In the genomic region with DNA sequence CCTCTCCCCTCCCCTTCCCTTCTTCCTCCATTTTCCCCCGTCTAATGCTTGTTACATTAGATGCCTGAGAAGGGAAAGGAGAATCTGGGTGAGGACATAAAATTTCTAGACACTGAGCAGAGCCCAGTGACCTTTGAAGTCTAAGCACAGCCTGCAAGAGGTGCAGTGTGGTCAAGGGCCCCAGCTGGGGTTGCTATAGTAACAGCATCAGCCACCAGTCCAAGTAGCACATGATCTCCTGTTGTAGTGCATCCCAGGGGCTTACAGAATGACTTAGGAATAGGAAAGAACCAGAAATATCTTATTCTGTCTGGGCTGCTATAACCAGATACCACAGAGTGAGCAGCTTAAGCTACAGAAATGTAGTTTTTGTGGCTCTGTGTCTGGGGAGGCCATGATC, we compare ENCODE assay signal across 24 mouse cellular contexts. TPM values are rescaled to one million over a fixed set of nuclear protein-coding genes. Genes with fewer than 3 reads are reported as not detected.
DNase-seq lines count a peak whose midpoint lies in the region; ATAC-seq and TF ChIP-seq lines count a peak whose summit lies in the region.
"Had no signal": no experiment of that assay in that cellular context is flagged by ENCODE, and none has a peak within 500 bp of the region (broad histone marks: within the 10 kb centered on the region; RNA-seq: fewer than 3 reads in every experiment).

No protein-coding gene starts in this region.

- TF ChIP-seq EP300 in liver, postnatal 0 days (IDR thresholded peaks at IDR 0.05; ENCODE audit: low read depth) = no peak

- no peaks in the 10 kb centered on the region for H3K36me3 ChIP-seq in hindbrain, postnatal 0 days (ENCODE audit: insufficient read depth, low read length)
- H3K36me3 ChIP-seq in hindbrain, embryonic 13.5 days = no peaks in the 10 kb centered on the region
- no peaks in the 10 kb centered on the region for H3K36me3 ChIP-seq in midbrain, embryonic 16.5 days (ENCODE audit: control insufficient read depth, insufficient read depth, low read length)
- H3K36me3 ChIP-seq in liver, postnatal 0 days (replicated peaks; ENCODE audit: insufficient read depth, low read length) = peaks cover 5% of the 10 kb centered on the region; the same call in 1 of the 2 replicates
- H3K36me3 ChIP-seq: limb, embryonic 12.5 days had no signal

- TF ChIP-seq CTCF in hindbrain, postnatal 0 days (IDR thresholded peaks at IDR 0.05; ENCODE audit: low read depth) = no peak
- no peak for TF ChIP-seq CTCF in brain, embryonic 14.5 days (IDR thresholded peaks at IDR 0.05; ENCODE audit: borderline replicate concordance, extremely low read depth, insufficient read depth, insufficient read length)
- no peak for TF ChIP-seq CTCF in liver, postnatal 0 days (IDR thresholded peaks at IDR 0.05; ENCODE audit: low read depth)

- intact Hi-C loops in left cerebral cortex, postnatal 4 days (cut with DNase I) = loop anchor here (5.0 kb wide), 1 partner anchor 313 kb away; no protein-coding TSS in a partner anchor

- H3K4me2 ChIP-seq in hindbrain, postnatal 0 days (ENCODE audit: low read depth, low read length) = no peak overlapping the region
- H3K4me2 ChIP-seq in hindbrain, embryonic 13.5 days = no peak overlapping the region
- H3K4me2 ChIP-seq in midbrain, embryonic 16.5 days (ENCODE audit: low read length) = no peak overlapping the region
- no peak overlapping the region for H3K4me2 ChIP-seq in liver, postnatal 0 days (ENCODE audit: low read depth, low read length)
- H3K4me2 ChIP-seq: heart, embryonic 11.5 days; limb, embryonic 12.5 days had no signal

- H3K4me1 ChIP-seq in hindbrain, postnatal 0 days (ENCODE audit: insufficient read depth, low read length) = 0 out of 2 replicates have a peak, but pooled peaks cover 3% of the 10 kb centered on the region
- H3K4me1 ChIP-seq in hindbrain, embryonic 13.5 days (replicated peaks) = peaks cover 12% of the 10 kb centered on the region
- H3K4me1 ChIP-seq in midbrain, embryonic 16.5 days (ENCODE audit: control insufficient read depth, insufficient read depth, low read length) = peaks cover 7% of the 10 kb centered on the region
- H3K4me1 ChIP-seq in liver, postnatal 0 days (ENCODE audit: insufficient read depth) = no peaks in the 10 kb centered on the region

- no peaks in the 10 kb centered on the region for H3K27me3 ChIP-seq in hindbrain, postnatal 0 days (ENCODE audit: insufficient read depth, low read length)
- H3K27me3 ChIP-seq in hindbrain, embryonic 13.5 days = no peaks in the 10 kb centered on the region
- H3K27me3 ChIP-seq in midbrain, embryonic 16.5 days (ENCODE audit: control insufficient read depth, insufficient read depth, low read depth, low read length) = no peaks in the 10 kb centered on the region
- no peaks in the 10 kb centered on the region for H3K27me3 ChIP-seq in liver, postnatal 0 days (ENCODE audit: insufficient read depth, low read length)

- WGBS in hindbrain, postnatal 0 days = 33% methylated on average over 1 of the region's 1 CpGs
- 17% methylated on average over 1 of the region's 1 CpGs for WGBS in hindbrain, embryonic 13.5 days
- 43% methylated on average over 1 of the region's 1 CpGs for WGBS in midbrain, embryonic 16.5 days
- WGBS in liver, postnatal 0 days (ENCODE audit: insufficient replicate concordance) = 46% methylated on average over 1 of the region's 1 CpGs

- H3K9ac ChIP-seq in hindbrain, postnatal 0 days (replicated peaks; ENCODE audit: low read length) = no peak overlapping the region
- no peak overlapping the region for H3K9ac ChIP-seq in hindbrain, embryonic 13.5 days
- no peak overlapping the region for H3K9ac ChIP-seq in midbrain, embryonic 16.5 days (ENCODE audit: low read depth, low read length)
- no peak overlapping the region for H3K9ac ChIP-seq in liver, postnatal 0 days (replicated peaks)
- H3K9ac ChIP-seq: limb, embryonic 12.5 days; liver, embryonic 14.5 days had no signal

- TF ChIP-seq POLR2A in brain, embryonic 14.5 days (IDR thresholded peaks at IDR 0.05; ENCODE audit: borderline replicate concordance, extremely low read depth, insufficient read depth, insufficient read length, poor library complexity, severe bottlenecking) = no peak

- H3K9me3 ChIP-seq in hindbrain, postnatal 0 days (ENCODE audit: low read length) = no peaks in the 10 kb centered on the region
- no peaks in the 10 kb centered on the region for H3K9me3 ChIP-seq in hindbrain, embryonic 13.5 days
- H3K9me3 ChIP-seq in midbrain, embryonic 16.5 days (replicated peaks; ENCODE audit: control insufficient read depth, low read length, poor library complexity, severe bottlenecking) = no peaks in the 10 kb centered on the region
- no peaks in the 10 kb centered on the region for H3K9me3 ChIP-seq in liver, postnatal 0 days (ENCODE audit: low read length)
- H3K9me3 ChIP-seq: limb, embryonic 12.5 days; megakaryocyte, embryonic 14.5 days had no signal

- no peak overlapping the region for H3K4me3 ChIP-seq in hindbrain, postnatal 0 days (ENCODE audit: low read length)
- no peak overlapping the region for H3K4me3 ChIP-seq in hindbrain, embryonic 13.5 days
- no peak overlapping the region for H3K4me3 ChIP-seq in midbrain, embryonic 16.5 days (ENCODE audit: low read depth, low read length)
- no peak overlapping the region for H3K4me3 ChIP-seq in liver, postnatal 0 days (ENCODE audit: low read depth, low read length)
- H3K4me3 ChIP-seq: limb, embryonic 12.5 days; megakaryocyte, embryonic 14.5 days had no signal

- DNase-seq in hindbrain, postnatal 0 days (ENCODE audit: low spot score) = peak; percentile 35
- peak; percentile 68 for DNase-seq in brain, embryonic 14.5 days (ENCODE audit: low read depth)
- peak; percentile 22 for DNase-seq in mesoderm, embryonic 11.5 days (ENCODE audit: low read depth, low spot score)
- no peak for DNase-seq in left cerebral cortex, postnatal 4 days
- DNase-seq in liver, postnatal 0 days = no peak
- DNase-seq: cerebellum, adult 8-10 months; heart, postnatal 10 days; kidney, adult 11 months; kidney, postnatal 14 days; layer of hippocampus, adult 9-11 months; lung, postnatal 10 days; right cerebral cortex, postnatal 4 days had no signal

- 0 out of 2 replicates have a peak overlapping the region, but pooled peaks have one; percentile 16 for H3K27ac ChIP-seq in hindbrain, postnatal 0 days
- H3K27ac ChIP-seq in hindbrain, embryonic 13.5 days = no peak overlapping the region
- peak overlapping the region; percentile 60 for H3K27ac ChIP-seq in midbrain, embryonic 16.5 days (ENCODE audit: low read length)
- H3K27ac ChIP-seq in liver, postnatal 0 days (ENCODE audit: low read depth) = no peak overlapping the region
- H3K27ac ChIP-seq: limb, embryonic 12.5 days; liver, embryonic 14.5 days; stomach, postnatal 0 days had no signal

- peak; percentile 51; the same call in 1 of the 2 replicates for ATAC-seq in hindbrain, postnatal 0 days
- no peak for ATAC-seq in hindbrain, embryonic 13.5 days (ENCODE audit: low FRiP score)
- peak; percentile 80 for ATAC-seq in midbrain, embryonic 16.5 days
- ATAC-seq in liver, postnatal 0 days = no peak
- ATAC-seq: forebrain, embryonic 16.5 days had no signal

RNA-seq across cellular contexts. Expression of gene Spp2, which starts 22.7 kb away (rescaled TPM):
- not detected in 2 replicates for total RNA-seq in hindbrain, postnatal 0 days (2014; rRNA removed)
- polyA plus RNA-seq in hindbrain, postnatal 0 days (2015; fragmentation: Nextera tagmentation; extraction: Ambion mirVana) = 0.26 and 0.48 TPM in 2 replicates
- polyA plus RNA-seq in hindbrain, embryonic 13.5 days (2015; fragmentation: Nextera tagmentation; extraction: Ambion mirVana) = 0.39 TPM in 1 of 2 replicates, not detected in the other
- 0.42 and 0.54 TPM in 2 replicates for polyA plus RNA-seq in brain, embryonic 14.5 days (2012; rRNA removed)
- 0.74 and 1.8 TPM in 2 replicates for polyA plus RNA-seq in midbrain, embryonic 16.5 days (2015; fragmentation: Nextera tagmentation; extraction: Ambion mirVana)
- under 1 TPM in 1 of 2 experiments, not detected in 1; 0.70 TPM for total RNA-seq in left cerebral cortex, postnatal 4 days (2021)
- polyA plus RNA-seq in liver, postnatal 0 days (2015; fragmentation: Nextera tagmentation; extraction: Ambion mirVana) = 738 and 756 TPM in 2 replicates
- total RNA-seq: gastrocnemius, adult 18-20 months; heart, postnatal 10 days; left cerebral cortex, adult 8-10 months had no signal
- polyA plus RNA-seq: C2C12; gonadal fat pad, adult 2 months; limb, embryonic 12.5 days had no signal

Comparison
In these comparisons a context has a peak if more than half of its experiments do, and no peak if none do; other contexts are left out.
1. ATAC-seq: peak in hindbrain, postnatal 0 days (single experiment) and midbrain, embryonic 16.5 days (single experiment); none in hindbrain, embryonic 13.5 days (single experiment) and liver, postnatal 0 days (single experiment).
2. H3K27ac ChIP-seq: peak in hindbrain, postnatal 0 days (single experiment) and midbrain, embryonic 16.5 days (single experiment); none in hindbrain, embryonic 13.5 days (single experiment) and liver, postnatal 0 days (single experiment).
3. DNase-seq: peak in hindbrain, postnatal 0 days (single experiment), brain, embryonic 14.5 days (single experiment) and mesoderm, embryonic 11.5 days (single experiment); none in left cerebral cortex, postnatal 4 days (single experiment) and liver, postnatal 0 days (single experiment).
4. RNA of gene Spp2, which starts 22.7 kb away (polyA plus RNA-seq): 738 to 756 TPM in liver, postnatal 0 days; 0.74 to 1.8 TPM in midbrain, embryonic 16.5 days, 0.26 to 0.48 TPM in hindbrain, postnatal 0 days, 0.42 to 0.54 TPM in brain, embryonic 14.5 days and 0.39 TPM in hindbrain, embryonic 13.5 days; every median in the first group is over 100 times any median in the second.